Mouse (Mus musculus) heart, adult 9 months (tissue): ENCODE measurements around the gene Rab11fip5.

Source experiments
- DNase-seq, 2 experiments: peaks; one replicate each; pipeline ENCODE4 v3.0.0; 2022; ENCODE audit warnings: low spot score in 2 of 2

Gene Rab11fip5

DNA sequence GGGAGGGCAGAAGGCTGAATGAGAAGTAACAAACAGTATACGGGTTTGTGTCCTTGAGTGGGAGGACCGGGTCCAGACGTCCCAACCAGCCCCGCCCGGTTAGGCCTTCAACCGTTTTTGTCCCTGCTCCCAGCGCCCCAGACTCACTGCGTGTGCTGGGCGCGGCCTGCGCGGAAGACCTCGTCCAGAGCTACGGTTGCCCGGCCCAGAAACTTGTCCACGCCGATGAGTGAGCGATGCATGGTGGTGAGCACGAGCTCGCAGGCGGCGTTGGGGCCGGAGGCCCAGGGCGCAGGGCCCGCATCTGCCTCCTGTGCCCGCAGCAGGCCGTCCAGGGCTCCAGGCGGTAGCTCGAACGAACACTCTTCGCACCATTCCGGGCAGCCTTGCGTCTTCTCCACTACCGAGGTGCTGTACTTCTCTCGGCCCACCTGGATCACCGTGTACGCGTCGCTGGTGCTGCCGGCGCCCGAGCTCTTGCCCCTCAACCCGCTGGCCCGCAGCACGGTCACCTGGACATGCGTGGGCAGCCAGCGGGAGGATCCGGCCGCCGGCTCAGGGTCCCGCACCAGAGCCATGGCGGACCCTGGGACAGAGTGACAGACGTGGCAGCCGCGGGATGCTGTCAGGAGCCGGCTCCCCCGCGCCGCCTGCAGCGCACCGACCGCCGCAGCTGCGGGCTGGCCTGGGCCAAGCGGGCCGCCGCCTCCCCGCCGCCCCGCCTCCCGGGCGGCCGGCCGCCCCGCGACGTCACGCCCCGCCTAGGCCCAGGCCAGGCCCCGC is at the start of gene Rab11fip5:
Rab11fip5 (minus strand) TSS at position 684 of the 783 bp plus-strand sequence.
- DNase-seq, result no peak

DNA sequence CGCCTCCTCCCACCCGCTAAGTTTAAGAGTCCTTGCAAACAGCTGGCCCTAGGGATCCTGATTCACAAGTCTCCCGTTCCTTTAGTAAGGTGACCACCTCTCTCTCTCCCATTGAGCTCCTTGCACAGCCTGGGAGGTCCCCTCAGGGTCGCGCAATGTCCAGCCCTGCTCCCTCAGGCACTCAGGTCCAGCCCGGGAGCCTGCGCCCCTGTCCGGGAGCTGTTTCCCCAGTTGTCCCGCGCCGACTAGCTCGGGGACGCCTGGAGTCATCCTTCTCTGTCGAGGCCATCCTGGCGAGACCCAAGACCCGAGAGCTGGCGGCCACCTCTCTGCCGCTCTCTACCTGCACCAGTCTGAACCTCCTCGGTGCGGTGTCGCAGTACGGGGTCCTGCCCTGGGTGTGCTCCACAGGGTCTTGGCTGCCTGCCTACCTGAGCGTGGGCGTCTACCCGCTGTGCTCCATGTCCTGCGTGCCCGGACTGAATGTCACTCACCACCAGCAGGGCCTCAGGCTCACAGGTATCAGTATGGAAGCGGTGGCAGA is 49.5 kb upstream of the Rab11fip5 start, which contains the start of gene Noto:
Noto (plus strand) TSS at position 51 of the 544 bp plus-strand sequence.
- DNase-seq, result no peak

- DNase-seq, result no peak
Measured at GRCm38 (mm10) chr6:85419150-85419549, 44.7 kb upstream of the Rab11fip5 start.

DNA sequence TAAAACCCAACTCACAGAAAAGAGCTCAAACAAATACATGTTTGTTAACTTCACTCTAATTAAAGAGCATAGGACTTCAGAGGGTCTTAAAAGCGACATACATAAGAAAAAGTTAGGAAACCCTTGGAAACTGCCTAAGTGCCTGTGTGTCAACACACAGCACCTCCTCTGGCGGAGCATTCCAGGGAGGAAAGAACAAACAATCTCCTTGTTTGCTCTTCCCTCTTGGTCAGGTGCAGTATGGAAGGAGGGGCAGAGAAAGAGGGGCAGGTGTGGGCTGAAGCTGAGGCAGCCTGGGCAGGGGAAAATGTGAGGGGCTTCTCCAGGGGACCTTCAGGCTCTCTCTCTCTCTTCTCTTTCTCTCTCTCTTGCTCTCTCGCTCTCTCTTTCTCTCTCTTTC is 41.4 kb upstream of the Rab11fip5 start:
- DNase-seq, result no peak

DNA sequence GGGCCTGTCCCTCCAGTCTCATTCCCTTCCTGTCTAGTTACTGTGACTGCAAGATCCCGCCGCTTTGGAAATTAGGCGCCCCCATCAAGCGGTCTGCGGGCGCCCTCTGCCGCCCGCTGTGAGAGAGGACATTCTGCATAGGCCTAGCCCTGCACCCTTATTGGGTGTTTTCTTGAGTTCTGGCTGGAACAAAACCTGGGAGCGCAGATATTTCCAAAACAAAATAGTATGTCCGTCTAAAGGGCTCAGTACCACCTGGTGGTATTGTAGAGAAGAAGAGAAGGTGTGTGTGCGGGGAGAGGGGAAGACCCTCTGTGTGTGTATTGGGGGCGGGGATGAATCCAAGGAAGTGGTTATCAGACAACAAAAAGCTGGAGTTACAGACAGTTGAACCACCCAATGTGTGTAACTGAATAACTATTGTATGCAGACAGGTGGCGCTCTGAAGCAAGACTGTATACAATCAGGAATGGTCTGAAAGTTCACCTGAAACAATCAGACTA is 36.4 kb upstream of the Rab11fip5 start:
- DNase-seq, result peak; percentile 41 to 50

- no peak for DNase-seq
Measured at GRCm38 (mm10) chr6:85409003-85409402, 34.6 kb upstream of the Rab11fip5 start.

- DNase-seq, result no peak
Measured at GRCm38 (mm10) chr6:85403039-85403438, 28.6 kb upstream of the Rab11fip5 start.

DNA sequence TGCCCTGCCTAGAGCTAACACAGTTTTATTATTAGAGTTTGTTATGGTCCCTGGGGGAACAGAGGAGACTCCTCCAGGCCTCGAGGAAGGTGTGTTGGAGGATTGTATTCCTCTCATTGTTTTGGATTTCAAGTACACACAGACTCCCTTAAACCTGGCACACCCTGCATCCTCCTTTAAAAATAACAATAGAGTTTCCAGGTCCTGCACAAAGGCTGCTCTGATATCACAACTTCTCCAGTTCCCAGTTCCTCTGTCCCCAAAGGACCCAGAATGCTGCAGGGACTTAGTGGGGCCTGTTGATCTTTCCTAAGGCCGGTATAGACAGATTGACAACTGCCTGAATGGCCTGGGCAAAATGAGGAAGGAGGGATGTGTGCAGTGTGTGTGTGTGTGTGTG is 28.2 kb upstream of the Rab11fip5 start:
- peak; percentile 68 to 85 for DNase-seq

GRCm38 (mm10) chr6:85399715-85400114 is 25.3 kb upstream of the Rab11fip5 start:
- no peak for DNase-seq

GRCm38 (mm10) chr6:85397165-85397564 is 22.7 kb upstream of the Rab11fip5 start:
- DNase-seq, result peak in 1 of 2 experiments; percentile 27

GRCm38 (mm10) chr6:85395360-85395759 is 20.9 kb upstream of the Rab11fip5 start:
- DNase-seq, result no peak

- DNase-seq, result peak in 1 of 2 experiments; percentile 65
Measured at GRCm38 (mm10) chr6:85391803-85392202, 17.4 kb upstream of the Rab11fip5 start.

GRCm38 (mm10) chr6:85388608-85389007 is 14.2 kb upstream of the Rab11fip5 start:
- no peak for DNase-seq

DNA sequence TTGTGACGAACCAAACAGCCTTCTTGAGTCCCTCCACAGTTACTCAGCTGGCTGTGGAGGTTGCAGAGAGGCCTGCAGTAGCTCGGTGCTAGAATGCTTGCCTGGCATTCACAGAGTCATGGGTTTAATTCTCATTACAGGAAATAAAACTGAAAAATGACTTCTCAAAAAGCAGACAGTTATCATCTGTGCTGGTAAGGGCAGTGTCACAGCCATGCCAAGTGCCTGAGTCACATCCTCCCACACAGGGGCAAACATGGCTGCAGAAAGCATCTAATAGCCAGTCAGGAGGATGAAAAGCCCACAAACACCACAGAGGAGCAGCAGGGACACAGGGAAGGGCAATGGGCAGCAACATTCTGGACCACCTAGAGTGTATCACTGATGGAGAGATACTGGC is 8.4 kb upstream of the Rab11fip5 start:
- DNase-seq, result no peak

DNA sequence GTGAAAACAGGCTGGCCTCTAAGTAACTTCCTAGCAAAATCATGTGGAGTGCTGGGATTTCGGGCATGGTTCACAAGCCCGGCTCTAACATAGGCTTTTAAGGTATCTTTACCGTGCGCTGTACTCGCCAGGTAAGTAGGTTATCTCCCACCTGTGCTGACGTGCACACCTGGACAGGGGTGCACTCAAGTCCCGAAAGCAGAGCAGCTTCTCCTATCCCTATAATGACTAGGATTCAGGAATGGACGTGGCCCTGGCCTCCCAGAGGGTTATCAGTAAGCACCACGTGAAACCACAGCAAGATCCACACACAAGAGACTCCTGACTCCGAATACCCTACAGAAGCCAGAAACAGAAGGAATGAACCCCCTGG is 7.2 kb upstream of the Rab11fip5 start:
- no peak for DNase-seq

DNA sequence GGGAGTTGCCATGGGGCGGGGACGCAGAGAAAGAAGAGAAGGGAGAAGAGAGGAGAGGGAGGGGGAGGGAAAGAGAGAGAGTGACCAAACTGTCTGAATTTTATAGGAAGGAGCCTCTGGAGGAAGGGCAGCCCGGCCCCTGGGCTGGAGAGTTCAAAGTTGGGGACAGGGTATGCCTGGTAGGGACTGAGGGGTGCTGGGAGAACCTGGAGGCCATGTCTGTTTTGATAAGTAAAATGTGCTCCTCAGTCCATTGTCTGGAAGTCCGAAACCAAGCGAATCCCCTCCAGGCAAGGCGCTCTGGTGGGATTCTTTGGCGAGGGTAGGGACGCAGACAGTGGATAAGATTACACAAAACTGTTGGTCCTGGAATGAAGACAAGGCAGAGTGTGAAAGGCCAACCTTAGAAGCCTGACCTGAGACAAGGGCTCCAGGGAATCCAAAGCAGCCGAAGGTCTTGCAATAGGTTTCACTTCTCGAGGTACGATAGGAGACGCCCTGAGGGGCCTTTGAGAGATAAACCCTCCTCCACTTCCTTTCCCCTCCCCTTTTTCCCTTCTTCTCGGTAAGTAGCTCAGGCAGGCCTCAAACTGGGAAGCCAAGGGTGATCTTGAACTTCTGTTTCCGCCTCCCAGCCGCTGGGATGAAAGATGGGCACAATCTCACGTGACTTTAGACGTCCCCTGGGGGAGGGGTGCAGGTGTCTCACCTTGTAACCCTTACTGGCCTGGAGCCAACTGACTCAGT is 6.6 kb upstream of the Rab11fip5 start:
- DNase-seq, result no peak

- DNase-seq, result peak; percentile 82 to 88
Measured at GRCm38 (mm10) chr6:85380201-85380900, 5.9 kb upstream of the Rab11fip5 start.

DNA sequence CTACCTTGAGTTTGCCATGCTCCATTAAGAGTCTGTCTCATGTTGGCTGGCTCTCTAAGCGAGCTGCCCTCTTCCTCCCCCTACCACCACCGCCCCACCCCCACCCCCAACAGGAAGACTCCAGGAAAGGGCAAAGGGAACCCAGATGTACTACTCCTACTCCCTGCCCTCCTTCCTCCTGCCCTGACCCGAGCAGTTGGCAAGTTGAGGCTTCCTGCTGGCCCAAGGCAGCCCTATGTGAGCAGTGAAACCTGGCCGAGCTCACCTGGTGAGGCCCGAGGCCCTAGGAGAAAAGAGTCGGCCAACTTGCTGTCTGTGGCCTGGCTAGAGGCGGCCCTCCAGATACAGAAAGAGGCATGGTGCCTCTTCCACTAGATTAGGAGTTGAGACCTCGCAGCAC is 4.2 kb upstream of the Rab11fip5 start:
- DNase-seq, result no peak

- no peak for DNase-seq
Measured at GRCm38 (mm10) chr6:85377876-85378275, 3.4 kb upstream of the Rab11fip5 start.

GRCm38 (mm10) chr6:85377066-85377734 is 2.8 kb upstream of the Rab11fip5 start:
- DNase-seq, result no peak

DNA sequence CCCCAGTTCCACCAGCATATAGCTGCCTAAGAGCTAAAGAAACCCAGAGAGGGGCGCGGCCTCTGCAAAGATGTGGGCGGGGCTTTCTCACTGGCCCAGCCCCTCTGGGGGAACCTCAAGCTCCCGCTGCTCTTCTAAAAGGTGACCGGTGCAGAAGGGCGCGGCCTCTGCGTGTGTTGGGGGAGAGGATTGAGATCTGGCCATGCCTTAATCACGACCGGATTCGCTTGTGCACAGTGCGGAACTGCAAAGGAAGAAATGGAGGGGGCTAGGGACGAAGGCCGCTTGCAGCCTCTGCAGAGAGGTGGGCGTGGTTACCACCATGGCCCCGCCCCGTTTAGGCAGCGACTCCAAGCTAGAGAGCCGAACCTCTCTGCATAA is 290 bp upstream of the Rab11fip5 start:
- DNase-seq, result peak; percentile 94 to 97
